Mouse (Mus musculus) MEL (cell line): ENCODE results near the gene Ddx3x. TPM values are rescaled to one million over a fixed set of nuclear protein-coding genes. Genes with fewer than 3 reads are reported as not detected.

ENCODE experiments used
- DNase-seq: peaks from one replicate; pipeline ENCODE4 v3.0.0; 2011; ENCODE audit warnings: low read depth, low spot score
- H3K27ac ChIP-seq: 2 replicates; pipeline ENCODE4 v1.5.1; 2012; ENCODE audit warnings: low read depth, mild to moderate bottlenecking, control low read depth, low read length, moderate library complexity; ENCODE audit not compliant: control insufficient read depth
- H3K27me3 ChIP-seq, 2 experiments: fragments of 150-350 bp in 1 of 2; sonication (generic) in 1 of 2; 2 replicates each; pipeline ENCODE4 v1.6.1; 2012; ENCODE audit warnings: low read length in 2 of 2, mild to moderate bottlenecking in 2 of 2, improper control_type of control experiment in 1 of 2, moderate library complexity in 1 of 2; ENCODE audit not compliant: insufficient read depth in 2 of 2, control insufficient read depth in 1 of 2
- H3K36me3 ChIP-seq, 2 experiments: 2 replicates each; pipeline ENCODE4 v1.6.1; 2012 to 2014; ENCODE audit warnings: low read length in 2 of 2, improper control_type of control experiment in 1 of 2, inconsistent platforms in 1 of 2, mild to moderate bottlenecking in 1 of 2; ENCODE audit not compliant: insufficient read depth in 2 of 2, control insufficient read depth in 1 of 2
- H3K4me1 ChIP-seq, 2 experiments: fragments of 150-350 bp in 1 of 2; sonication (generic) in 1 of 2; 2 replicates each; pipeline ENCODE4 v1.6.1; 2012; ENCODE audit warnings: low read length in 2 of 2, improper control_type of control experiment in 1 of 2, mild to moderate bottlenecking in 1 of 2; ENCODE audit not compliant: insufficient read depth in 2 of 2, control insufficient read depth in 1 of 2
- H3K4me3 ChIP-seq, 2 experiments: fragments of 150-350 bp in 1 of 2; sonication (generic) in 1 of 2; 2 replicates each; pipeline ENCODE4 v1.5.1; 2012; ENCODE audit warnings: low read depth in 2 of 2, low read length in 2 of 2, mild to moderate bottlenecking in 2 of 2, moderate library complexity in 2 of 2, control low read depth in 1 of 2, improper control_type of control experiment in 1 of 2; ENCODE audit not compliant: control insufficient read depth in 1 of 2, insufficient read depth in 1 of 2
- H3K79me2 ChIP-seq: 2 replicates; pipeline ENCODE4 v1.6.1; 2012; ENCODE audit warnings: mild to moderate bottlenecking, low read length, moderate library complexity; ENCODE audit not compliant: control insufficient read depth, poor library complexity, insufficient read depth
- H3K9ac ChIP-seq: 2 replicates; pipeline ENCODE4 v1.6.1; 2012; ENCODE audit warnings: low read depth, mild to moderate bottlenecking, control low read depth, low read length, moderate library complexity; ENCODE audit not compliant: control insufficient read depth, poor library complexity, severe bottlenecking
- H3K9me3 ChIP-seq: fragments of 150-350 bp; sonication (generic); replicated peaks from 2 replicates; pipeline ENCODE4 v1.6.1; 2012; ENCODE audit warnings: mild to moderate bottlenecking, low read length, improper control_type of control experiment, moderate library complexity; ENCODE audit not compliant: insufficient read depth
- BHLHE40 ChIP-seq: IDR thresholded peaks from 2 replicates; pipeline ENCODE4 v1.6.1; 2012; ENCODE audit warnings: low read depth, mild to moderate bottlenecking, inconsistent platforms, low read length, improper control_type of control experiment, borderline replicate concordance
- CHD1 ChIP-seq: IDR thresholded peaks from 2 replicates; pipeline ENCODE4 v1.6.1; 2012; ENCODE audit warnings: low read depth, mild to moderate bottlenecking, inconsistent platforms, low read length, improper control_type of control experiment
- CHD2 ChIP-seq: IDR thresholded peaks from 2 replicates; pipeline ENCODE4 v1.6.1; 2011; ENCODE audit warnings: low read length, improper control_type of control experiment
- CTCF ChIP-seq, 3 experiments: IDR thresholded peaks in 2 of 3; conservative IDR thresholded peaks in 1 of 3; 2 replicates each; pipeline ENCODE4 v1.5.1; 2011 to 2012; ENCODE audit warnings: low read length in 3 of 3, low read depth in 2 of 3, mild to moderate bottlenecking in 2 of 3, improper control_type of control experiment in 1 of 3, inconsistent platforms in 1 of 3, mixed read lengths in 1 of 3, moderate library complexity in 1 of 3; ENCODE audit not compliant: control insufficient read depth in 1 of 3, insufficient read depth in 1 of 3, poor library complexity in 1 of 3, severe bottlenecking in 1 of 3
- E2F4 ChIP-seq: IDR thresholded peaks from 2 replicates; pipeline ENCODE4 v1.6.1; 2011; ENCODE audit warnings: low read depth, low read length, improper control_type of control experiment, borderline replicate concordance
- ELF1 ChIP-seq: IDR thresholded peaks from 2 replicates; pipeline ENCODE4 v1.6.1; 2014; ENCODE audit warnings: low read depth, mild to moderate bottlenecking, inconsistent platforms, low read length, improper control_type of control experiment, moderate library complexity
- EP300 ChIP-seq, 2 experiments: IDR thresholded peaks; 2 replicates each; pipeline ENCODE4 v1.6.1; 2011; ENCODE audit warnings: improper control_type of control experiment in 2 of 2, low read length in 2 of 2, low read depth in 1 of 2, mild to moderate bottlenecking in 1 of 2
- ETS1 ChIP-seq: IDR thresholded peaks from 2 replicates; pipeline ENCODE4 v1.6.1; 2012; ENCODE audit warnings: low read depth, mild to moderate bottlenecking, inconsistent platforms, low read length, improper control_type of control experiment, moderate library complexity
- GABPA ChIP-seq: IDR thresholded peaks from 2 replicates; pipeline ENCODE4 v1.6.1; 2012; ENCODE audit warnings: low read depth, mild to moderate bottlenecking, inconsistent platforms, low read length, improper control_type of control experiment, moderate library complexity
- GATA1 ChIP-seq: IDR thresholded peaks from 2 replicates; pipeline ENCODE4 v1.6.1; 2011; ENCODE audit warnings: low read depth, low read length, improper control_type of control experiment
- HCFC1 ChIP-seq: IDR thresholded peaks from 2 replicates; pipeline ENCODE4 v1.6.1; 2012; ENCODE audit warnings: low read depth, mild to moderate bottlenecking, inconsistent platforms, low read length, improper control_type of control experiment, moderate library complexity
- JUND ChIP-seq: IDR thresholded peaks from 2 replicates; pipeline ENCODE4 v1.6.1; 2011; ENCODE audit warnings: low read depth, mild to moderate bottlenecking, improper control_type of control experiment, low read length
- KAT2A ChIP-seq: conservative IDR thresholded peaks from 2 replicates; pipeline ENCODE4 v1.6.1; 2012; ENCODE audit warnings: low read depth, low read length, improper control_type of control experiment, inconsistent platforms
- MAFK ChIP-seq: IDR thresholded peaks from 2 replicates; pipeline ENCODE4 v1.6.1; 2011; ENCODE audit warnings: low read depth, mild to moderate bottlenecking, low read length, improper control_type of control experiment, borderline replicate concordance
- MAX ChIP-seq: IDR thresholded peaks from 2 replicates; pipeline ENCODE4 v1.6.1; 2011; ENCODE audit warnings: low read length, improper control_type of control experiment
- MEF2A ChIP-seq: IDR thresholded peaks from 2 replicates; pipeline ENCODE4 v1.6.1; 2014; ENCODE audit warnings: low read depth, mild to moderate bottlenecking, inconsistent platforms, low read length, improper control_type of control experiment; ENCODE audit not compliant: poor library complexity, insufficient replicate concordance, severe bottlenecking; ENCODE audit errors: extremely low read depth
- MXI1 ChIP-seq: IDR thresholded peaks from 2 replicates; pipeline ENCODE4 v1.6.1; 2011; ENCODE audit warnings: mild to moderate bottlenecking, low read depth, low read length, improper control_type of control experiment
- MYB ChIP-seq: IDR thresholded peaks from 2 replicates; pipeline ENCODE4 v1.6.1; 2011; ENCODE audit warnings: mild to moderate bottlenecking, low read depth, low read length, improper control_type of control experiment
- NELFE ChIP-seq: IDR thresholded peaks from 2 replicates; pipeline ENCODE4 v1.6.1; 2011; ENCODE audit warnings: low read depth, low read length, improper control_type of control experiment
- NRF1 ChIP-seq: IDR thresholded peaks from 2 replicates; pipeline ENCODE4 v1.6.1; 2014; ENCODE audit warnings: low read depth, mild to moderate bottlenecking, inconsistent platforms, low read length, improper control_type of control experiment, moderate library complexity; ENCODE audit not compliant: poor library complexity, insufficient read depth, severe bottlenecking
- POLR2A ChIP-seq, 2 experiments: IDR thresholded peaks; 2 replicates each; pipeline ENCODE4 v1.6.1; 2011 to 2012; ENCODE audit warnings: low read length in 2 of 2, mild to moderate bottlenecking in 2 of 2, control low read depth in 1 of 2, improper control_type of control experiment in 1 of 2, low read depth in 1 of 2, moderate library complexity in 1 of 2; ENCODE audit not compliant: control insufficient read depth in 1 of 2, insufficient read depth in 1 of 2, poor library complexity in 1 of 2
- POLR2AphosphoS2 ChIP-seq: IDR thresholded peaks from 2 replicates; pipeline ENCODE4 v1.6.1; 2011; ENCODE audit warnings: low read length, improper control_type of control experiment
- POLR2AphosphoS5 ChIP-seq: IDR thresholded peaks from 2 replicates; pipeline ENCODE4 v1.6.1; 2012; ENCODE audit warnings: low read depth, borderline replicate concordance, mild to moderate bottlenecking, inconsistent platforms, low read length, moderate library complexity, mixed read lengths
- RAD21 ChIP-seq: IDR thresholded peaks from 2 replicates; pipeline ENCODE4 v1.6.1; 2011; ENCODE audit warnings: mild to moderate bottlenecking, low read depth, low read length, improper control_type of control experiment
- SMC3 ChIP-seq: IDR thresholded peaks from 2 replicates; pipeline ENCODE4 v1.6.1; 2011; ENCODE audit warnings: low read depth, low read length, improper control_type of control experiment
- TAL1 ChIP-seq: IDR thresholded peaks from 2 replicates; pipeline ENCODE4 v1.6.1; 2012; ENCODE audit warnings: mild to moderate bottlenecking, inconsistent platforms, low read length, moderate library complexity, mixed read lengths
- TBP ChIP-seq: IDR thresholded peaks from 2 replicates; pipeline ENCODE4 v1.8.0; 2011; ENCODE audit warnings: low read depth, low read length, improper control_type of control experiment
- TCF12 ChIP-seq: IDR thresholded peaks from 2 replicates; pipeline ENCODE4 v1.6.1; 2014; ENCODE audit warnings: low read depth, mild to moderate bottlenecking, inconsistent platforms, low read length, improper control_type of control experiment, moderate library complexity
- USF2 ChIP-seq, 2 experiments: IDR thresholded peaks; 2 replicates each; pipeline ENCODE4 v1.6.1; 2011 to 2012; ENCODE audit warnings: improper control_type of control experiment in 2 of 2, low read length in 2 of 2, borderline replicate concordance in 1 of 2, inconsistent platforms in 1 of 2, low read depth in 1 of 2, mild to moderate bottlenecking in 1 of 2; ENCODE audit not compliant: insufficient read depth in 1 of 2
- ZC3H11A ChIP-seq: IDR thresholded peaks from 2 replicates; pipeline ENCODE4 v1.6.1; 2012; ENCODE audit warnings: low read depth, mild to moderate bottlenecking, inconsistent platforms, low read length, improper control_type of control experiment
- ZKSCAN1 ChIP-seq: IDR thresholded peaks from 2 replicates; pipeline ENCODE4 v1.6.1; 2012; ENCODE audit warnings: low read depth, mild to moderate bottlenecking, inconsistent platforms, low read length, improper control_type of control experiment, moderate library complexity
- ZMIZ1 ChIP-seq: IDR thresholded peaks from 2 replicates; pipeline ENCODE4 v1.6.1; 2012; ENCODE audit warnings: low read depth, mild to moderate bottlenecking, inconsistent platforms, low read length, improper control_type of control experiment, moderate library complexity
- ZNF384 ChIP-seq: IDR thresholded peaks from 2 replicates; pipeline ENCODE4 v1.6.1; 2012; ENCODE audit warnings: low read depth, mild to moderate bottlenecking, inconsistent platforms, low read length, improper control_type of control experiment
- polyA plus RNA-seq, 2 experiments: library from polyadenylated mRNA; stranded (reverse) in 1 of 2; unstranded in 1 of 2; fragments of >175 nt in 1 of 2; fragments of >200 nt in 1 of 2; gene quantifications; 2 replicates each; pipeline versions ENCODE4 v1.2.1 to v1.2.4; 2012; ENCODE audit warnings: low replicate concordance in 2 of 2, low read depth in 1 of 2; ENCODE audit not compliant: insufficient read length in 2 of 2, insufficient read depth in 1 of 2, missing spikeins in 1 of 2
- total RNA-seq: library from RNA; depleted of rRNA; stranded (reverse); fragments of 300-350 nt; gene quantifications from 2 replicates; pipeline ENCODE4 v1.2.3, GENCODE M21; 2012

Gene Ddx3x
- total and polyA plus RNA-seq, 3 experiments, result 146 to 275 (median 267) TPM

- TF ChIP-seq MEF2A (no peak), ZKSCAN1 (no peak), MAFK (no peak), TBP (0 out of 2 replicates have a peak, but pooled peaks have one; percentile 26), NELFE (no peak), ZC3H11A (no peak)
Measured at GRCm38 (mm10) chrX:13282089-13282850, 1.5 kb downstream of the Ddx3x start (continued).

GRCm38 (mm10) chrX:13285772-13286171 is 5.0 kb downstream of the Ddx3x start:
- H3K4me1 ChIP-seq, result peaks cover 0 to 13% of the 10 kb centered on the region in 2 experiments; a peak in 2 of 4 replicates
- no peaks in the 10 kb centered on the region for H3K9me3 ChIP-seq
- H3K79me2 ChIP-seq, result peaks cover 43% of the 10 kb centered on the region
- no peak overlapping the region for H3K4me3 ChIP-seq
- DNase-seq, result peak; percentile 75
- no peak overlapping the region for H3K9ac ChIP-seq
- no peaks in the 10 kb centered on the region for H3K27me3 ChIP-seq
- peaks cover 46 to 58% of the 10 kb centered on the region in 2 experiments for H3K36me3 ChIP-seq
- no peak overlapping the region for H3K27ac ChIP-seq
- TF ChIP-seq MEF2A (peak; percentile 95), ELF1 (no peak), BHLHE40 (peak; percentile 57; the same call in 1 of the 2 replicates), KAT2A (0 out of 2 replicates have a peak, but pooled peaks have one; percentile 45), NRF1 (no peak), ZNF384 (peak; percentile 25; the same call in 1 of the 2 replicates), SMC3 (no peak), POLR2A (IDR thresholded peaks at IDR 0.05; ENCODE audit: control insufficient read depth in 1 of 2, insufficient read depth in 1 of 2, low read depth in 1 of 2, low read length in 2 of 2, poor library complexity in 1 of 2) (no peak), NELFE (no peak), HCFC1 (peak; percentile 63), USF2 (IDR thresholded peaks at IDR 0.05; ENCODE audit: borderline replicate concordance in 1 of 2, insufficient read depth in 1 of 2, low read depth in 1 of 2, low read length in 2 of 2) (no peak), TCF12 (peak; percentile 96), GABPA (no peak), POLR2AphosphoS5 (no peak), MYB (peak; percentile 70), MAX (peak; percentile 82), ZKSCAN1 (no peak), ETS1 (peak; percentile 98), CHD1 (no peak), POLR2AphosphoS2 (peak; percentile 95), TBP (peak; percentile 58; the same call in 1 of the 2 replicates), RAD21 (no peak; the same call in 1 of the 2 replicates), EP300 (IDR thresholded peaks at IDR 0.05; ENCODE audit: low read depth in 1 of 2, low read length in 2 of 2) (peak; percentile 93 to 95), TAL1 (peak; percentile 76), GATA1 (no peak), CHD2 (no peak), ZMIZ1 (no peak), CTCF (IDR thresholded peaks at IDR 0.05 in 2 of 3, conservative IDR thresholded peaks at IDR 0.05 in 1 of 3; ENCODE audit: control insufficient read depth in 1 of 3, insufficient read depth in 1 of 3, low read depth in 2 of 3, low read length in 3 of 3, poor library complexity in 1 of 3, severe bottlenecking in 1 of 3) (no peak), JUND (no peak), E2F4 (no peak), MXI1 (peak; percentile 91)
